Mouse (Mus musculus) G1E (cell line): ENCODE data around the gene Sh3pxd2a.

Source experiments
- CTCF ChIP-seq: IDR thresholded peaks from 2 replicates; pipeline ENCODE4 v1.5.1; 2012; ENCODE audit warnings: low read depth, low read length, inconsistent platforms, mixed read lengths
- GATA1 ChIP-seq: IDR thresholded peaks from 2 replicates; pipeline ENCODE4 v1.6.1; 2012; ENCODE audit warnings: borderline replicate concordance, low read length, inconsistent platforms, mixed read lengths

DNA sequence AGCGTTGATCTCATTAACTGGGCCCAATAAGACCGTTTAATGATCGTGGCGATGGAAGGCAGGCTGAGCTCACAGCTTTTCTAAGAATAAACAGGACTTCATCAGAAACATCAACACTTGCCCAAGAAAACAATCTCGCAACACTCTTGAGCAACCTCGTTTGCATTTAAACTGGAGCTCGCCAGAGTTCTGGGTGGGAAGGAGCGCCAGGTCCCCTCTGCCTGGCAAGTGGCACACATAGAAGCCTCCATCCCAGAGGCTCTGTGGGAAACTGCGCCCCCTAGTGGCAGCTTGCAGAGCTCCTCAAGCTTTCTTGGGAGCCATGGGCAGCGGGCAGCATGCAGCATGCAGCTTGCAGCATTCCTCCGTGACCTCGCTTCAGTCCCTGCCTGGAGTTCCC, 126.5 kb downstream of the Sh3pxd2a start:
- TF ChIP-seq GATA1 (no peak), CTCF (peak; percentile 72)
